Mouse (Mus musculus) splenic B cell, adult 2 months (primary cell): Measurements from ENCODE around the gene Jakmip3.

Source experiments
- DNase-seq: peaks from one replicate; pipeline ENCODE4 v3.0.0-alpha.2; 2011; ENCODE audit warnings: low read depth, low spot score
- H3K27me3 ChIP-seq: 2 replicates; pipeline ENCODE4 v1.6.1; 2012; ENCODE audit warnings: mild to moderate bottlenecking, low read length, moderate library complexity, mixed read lengths; ENCODE audit not compliant: control insufficient read depth, poor library complexity, insufficient read depth, severe bottlenecking
- H3K36me3 ChIP-seq: 2 replicates; pipeline ENCODE4 v1.6.1; 2012; ENCODE audit warnings: mild to moderate bottlenecking, low read length, moderate library complexity, mixed read lengths; ENCODE audit not compliant: control insufficient read depth, poor library complexity, insufficient read depth, severe bottlenecking

Jakmip3 gene

GRCm38 (mm10) chr7:138984576-138984975, 44.0 kb downstream of the Jakmip3 start:
- H3K36me3 ChIP-seq: no peaks in the 10 kb centered on the region
- H3K27me3 ChIP-seq: no peaks in the 10 kb centered on the region
- DNase-seq: no peak

GRCm38 (mm10) chr7:138989156-138989555, 48.6 kb downstream of the Jakmip3 start:
- Histone ChIP-seq H3K36me3 (no peaks in the 10 kb centered on the region), H3K27me3 (no peaks in the 10 kb centered on the region)
- DNase-seq: no peak

- H3K36me3 ChIP-seq: no peaks in the 10 kb centered on the region
- DNase-seq: no peak
These were observed 62.2 kb downstream of the Jakmip3 start for GRCm38 (mm10) chr7:139002692-139003091.

GRCm38 (mm10) chr7:139003250-139003649, 62.7 kb downstream of the Jakmip3 start:
- Histone ChIP-seq H3K36me3 (no peaks in the 10 kb centered on the region), H3K27me3 (no peaks in the 10 kb centered on the region)
- no peak for DNase-seq

More at GRCm38 (mm10) chr7:139002692-139003091, 62.2 kb downstream of the Jakmip3 start:
- H3K27me3 ChIP-seq: no peaks in the 10 kb centered on the region

- Histone ChIP-seq H3K36me3 (no peaks in the 10 kb centered on the region), H3K27me3 (no peaks in the 10 kb centered on the region)
- no peak for DNase-seq
These were observed 69.4 kb downstream of the Jakmip3 start for GRCm38 (mm10) chr7:139009786-139010502.

GRCm38 (mm10) chr7:139011027-139011426, 70.5 kb downstream of the Jakmip3 start:
- no peaks in the 10 kb centered on the region for H3K27me3 ChIP-seq
- DNase-seq: peak; percentile 51
- H3K36me3 ChIP-seq: no peaks in the 10 kb centered on the region

GRCm38 (mm10) chr7:139011586-139011985, 71.1 kb downstream of the Jakmip3 start:
- no peaks in the 10 kb centered on the region for H3K27me3 ChIP-seq
- no peaks in the 10 kb centered on the region for H3K36me3 ChIP-seq
- DNase-seq: no peak

- DNase-seq: no peak
- Histone ChIP-seq H3K36me3 (no peaks in the 10 kb centered on the region), H3K27me3 (no peaks in the 10 kb centered on the region)
These were observed 72.3 kb downstream of the Jakmip3 start for GRCm38 (mm10) chr7:139012767-139013369.

GRCm38 (mm10) chr7:139015143-139015542, 74.6 kb downstream of the Jakmip3 start:
- no peaks in the 10 kb centered on the region for H3K36me3 ChIP-seq
- no peak for DNase-seq
- no peaks in the 10 kb centered on the region for H3K27me3 ChIP-seq

- no peak for DNase-seq
- no peaks in the 10 kb centered on the region for H3K36me3 ChIP-seq
These were observed 75.8 kb downstream of the Jakmip3 start for GRCm38 (mm10) chr7:139016288-139016687.

GRCm38 (mm10) chr7:139017249-139017903, 76.8 kb downstream of the Jakmip3 start:
- H3K36me3 ChIP-seq: no peaks in the 10 kb centered on the region
- DNase-seq: no peak
- H3K27me3 ChIP-seq: no peaks in the 10 kb centered on the region

More at GRCm38 (mm10) chr7:139016288-139016687, 75.8 kb downstream of the Jakmip3 start:
- H3K27me3 ChIP-seq: no peaks in the 10 kb centered on the region

GRCm38 (mm10) chr7:139020884-139021283, 80.4 kb downstream of the Jakmip3 start:
- peak; percentile 1 for DNase-seq
- Histone ChIP-seq H3K36me3 (no peaks in the 10 kb centered on the region), H3K27me3 (no peaks in the 10 kb centered on the region)

GRCm38 (mm10) chr7:139021326-139021725, 80.8 kb downstream of the Jakmip3 start:
- DNase-seq: no peak

GRCm38 (mm10) chr7:139027136-139027535, 86.6 kb downstream of the Jakmip3 start:
- Histone ChIP-seq H3K36me3 (no peaks in the 10 kb centered on the region), H3K27me3 (no peaks in the 10 kb centered on the region)
- no peak for DNase-seq

More at GRCm38 (mm10) chr7:139021326-139021725, 80.8 kb downstream of the Jakmip3 start:
- Histone ChIP-seq H3K36me3 (no peaks in the 10 kb centered on the region), H3K27me3 (no peaks in the 10 kb centered on the region)

GRCm38 (mm10) chr7:139031215-139031614, 90.7 kb downstream of the Jakmip3 start:
- no peaks in the 10 kb centered on the region for H3K27me3 ChIP-seq

More at GRCm38 (mm10) chr7:139031215-139031614, 90.7 kb downstream of the Jakmip3 start:
- no peaks in the 10 kb centered on the region for H3K36me3 ChIP-seq
- DNase-seq: no peak
